Mouse (Mus musculus) intestine, embryonic 16.5 days (tissue): ENCODE results near the gene Lmo7. TPM values are rescaled to one million over a fixed set of nuclear protein-coding genes. Genes with fewer than 3 reads are reported as not detected.

Source experiments
- ATAC-seq: fragments of 200-750 bp; cut with Nextera tagmentation; 2 replicates; pipeline ENCODE4 v1.8.0; 2017; ENCODE audit warnings: moderate TSS enrichment, moderate library complexity
- H3K27ac ChIP-seq: fragments of 300-500 bp; sonication (generic); 2 replicates; pipeline ENCODE4 v1.5.1; 2014; ENCODE audit warnings: mild to moderate bottlenecking, low read length
- H3K27me3 ChIP-seq: fragments of 300-500 bp; sonication (generic); replicated peaks from 2 replicates; pipeline ENCODE4 v1.6.1; 2014; ENCODE audit warnings: low read length, control low read depth, mixed read lengths; ENCODE audit not compliant: control insufficient read depth, insufficient read depth
- H3K36me3 ChIP-seq: fragments of 300-500 bp; sonication (generic); 2 replicates; pipeline ENCODE4 v1.6.1; 2014; ENCODE audit warnings: low read length, control low read depth; ENCODE audit not compliant: control insufficient read depth, insufficient read depth
- H3K4me1 ChIP-seq: fragments of 300-500 bp; sonication (generic); 2 replicates; pipeline ENCODE4 v1.6.1; 2014; ENCODE audit warnings: low read length, control low read depth, mixed read lengths; ENCODE audit not compliant: control insufficient read depth, insufficient read depth
- H3K4me2 ChIP-seq: fragments of 300-500 bp; sonication (generic); 2 replicates; pipeline ENCODE4 v1.6.1; 2014; ENCODE audit warnings: low read depth, low read length, control low read depth
- H3K4me3 ChIP-seq: fragments of 300-500 bp; sonication (generic); 2 replicates; pipeline ENCODE4 v1.5.1; 2014; ENCODE audit warnings: mild to moderate bottlenecking, low read length
- H3K9ac ChIP-seq: fragments of 300-500 bp; sonication (generic); 2 replicates; pipeline ENCODE4 v1.6.1; 2014; ENCODE audit warnings: low read depth, low read length
- H3K9me3 ChIP-seq: fragments of 300-500 bp; sonication (generic); 2 replicates; pipeline ENCODE4 v1.6.1; 2016; ENCODE audit warnings: low read length, control low read depth; ENCODE audit not compliant: control insufficient read depth
- WGBS: fragments of 180-500 bp; shearing (Covaris S2); extraction: QIAGEN DNeasy Blood & Tissue Kit; methylation state at CpG from one replicate; pipeline ENCODE4 v1.1.7; 2014; 5-methylcytosine and 5-hydroxymethylcytosine counted together
- polyA plus RNA-seq: library from polyadenylated mRNA; unstranded; fragments of >200 nt; fragmentation: Nextera tagmentation; extraction: Ambion mirVana; gene quantifications from 2 replicates; pipeline ENCODE4 v1.2.1, GENCODE M21; 2015

The Lmo7 gene
- polyA plus RNA-seq, 1 experiment from 2014 or later, result 19.4 TPM

GRCm38 (mm10) chr14:101853207-101853606, 123.5 kb downstream of the Lmo7 start:
- Histone ChIP-seq H3K9ac (no peak overlapping the region), H3K4me3 (no peak overlapping the region), H3K4me1 (peaks cover 9% of the 10 kb centered on the region; the same call in 1 of the 2 replicates), H3K27ac (no peak overlapping the region), H3K27me3 (no peaks in the 10 kb centered on the region), H3K9me3 (no peaks in the 10 kb centered on the region), H3K36me3 (no peaks in the 10 kb centered on the region), H3K4me2 (no peak overlapping the region)
- WGBS, result 68% methylated on average over 1 of the region's 1 CpGs
- peak; percentile 50 for ATAC-seq

GRCm38 (mm10) chr14:101853722-101854121, 124.0 kb downstream of the Lmo7 start:
- 48% methylated on average over 4 of the region's 4 CpGs for WGBS
- Histone ChIP-seq H3K27ac (peak overlapping the region; percentile 80), H3K9me3 (no peaks in the 10 kb centered on the region)

GRCm38 (mm10) chr14:101854226-101854625, 124.5 kb downstream of the Lmo7 start:
- Histone ChIP-seq H3K9ac (no peak overlapping the region), H3K4me2 (0 out of 2 replicates have a peak overlapping the region, but pooled peaks have one; percentile 26), H3K4me3 (no peak overlapping the region), H3K27me3 (no peaks in the 10 kb centered on the region), H3K36me3 (no peaks in the 10 kb centered on the region), H3K4me1 (peaks cover 3% of the 10 kb centered on the region; the same call in 1 of the 2 replicates), H3K9me3 (no peaks in the 10 kb centered on the region), H3K27ac (peak overlapping the region; percentile 82)
- ATAC-seq, result peak; percentile 93
- WGBS, result 74% methylated on average over 3 of the region's 3 CpGs

More at GRCm38 (mm10) chr14:101853722-101854121, 124.0 kb downstream of the Lmo7 start:
- no peak overlapping the region for H3K4me3 ChIP-seq
- H3K4me2 ChIP-seq, result no peak overlapping the region
- ATAC-seq, result peak; percentile 95
- peaks cover 4% of the 10 kb centered on the region; the same call in 1 of the 2 replicates for H3K4me1 ChIP-seq
- no peak overlapping the region for H3K9ac ChIP-seq
- no peaks in the 10 kb centered on the region for H3K36me3 ChIP-seq
- no peaks in the 10 kb centered on the region for H3K27me3 ChIP-seq

- Histone ChIP-seq H3K4me2 (no peak overlapping the region), H3K27ac (no peak overlapping the region), H3K4me3 (no peak overlapping the region), H3K27me3 (no peaks in the 10 kb centered on the region), H3K4me1 (peaks cover 6% of the 10 kb centered on the region; the same call in 1 of the 2 replicates), H3K36me3 (no peaks in the 10 kb centered on the region), H3K9ac (no peak overlapping the region), H3K9me3 (no peaks in the 10 kb centered on the region)
- ATAC-seq, result no peak
- WGBS, result 63% methylated on average over 8 of the region's 8 CpGs
Observed at GRCm38 (mm10) chr14:101859305-101859886, 129.6 kb downstream of the Lmo7 start.

GRCm38 (mm10) chr14:101862088-101862487, 132.3 kb downstream of the Lmo7 start:
- H3K36me3 ChIP-seq, result no peaks in the 10 kb centered on the region
- H3K4me1 ChIP-seq, result 0 out of 2 replicates have a peak, but pooled peaks cover 3% of the 10 kb centered on the region
- H3K27ac ChIP-seq, result no peak overlapping the region
- WGBS, result 68% methylated on average over 3 of the region's 3 CpGs
- H3K4me3 ChIP-seq, result no peak overlapping the region
- no peak for ATAC-seq
- H3K4me2 ChIP-seq, result no peak overlapping the region
- no peaks in the 10 kb centered on the region for H3K27me3 ChIP-seq
- H3K9ac ChIP-seq, result no peak overlapping the region
- no peaks in the 10 kb centered on the region for H3K9me3 ChIP-seq

GRCm38 (mm10) chr14:101867071-101867733, 137.4 kb downstream of the Lmo7 start:
- Histone ChIP-seq H3K9me3 (no peaks in the 10 kb centered on the region), H3K4me3 (no peak overlapping the region), H3K9ac (no peak overlapping the region), H3K27ac (no peak overlapping the region), H3K27me3 (no peaks in the 10 kb centered on the region), H3K4me2 (no peak overlapping the region), H3K4me1 (peaks cover 22% of the 10 kb centered on the region), H3K36me3 (no peaks in the 10 kb centered on the region)
- no peak for ATAC-seq
- WGBS, result 70% methylated on average over 9 of the region's 10 CpGs

GRCm38 (mm10) chr14:101869145-101869544, 139.4 kb downstream of the Lmo7 start:
- peak overlapping the region; percentile 24; the same call in 1 of the 2 replicates for H3K27ac ChIP-seq
- 60% methylated on average over 6 of the region's 6 CpGs for WGBS
- ATAC-seq, result peak; percentile 63

GRCm38 (mm10) chr14:101869661-101870060, 139.9 kb downstream of the Lmo7 start:
- H3K36me3 ChIP-seq, result no peaks in the 10 kb centered on the region
- no peak for ATAC-seq
- H3K9me3 ChIP-seq, result no peaks in the 10 kb centered on the region
- H3K4me3 ChIP-seq, result no peak overlapping the region
- peaks cover 20% of the 10 kb centered on the region for H3K4me1 ChIP-seq
- H3K4me2 ChIP-seq, result no peak overlapping the region
- H3K9ac ChIP-seq, result no peak overlapping the region
- H3K27me3 ChIP-seq, result no peaks in the 10 kb centered on the region
- peak overlapping the region; percentile 35; the same call in 1 of the 2 replicates for H3K27ac ChIP-seq
- WGBS, result 61% methylated on average over 4 of the region's 4 CpGs

More at GRCm38 (mm10) chr14:101869145-101869544, 139.4 kb downstream of the Lmo7 start:
- Histone ChIP-seq H3K4me2 (no peak overlapping the region), H3K9me3 (no peaks in the 10 kb centered on the region), H3K36me3 (no peaks in the 10 kb centered on the region), H3K4me1 (peaks cover 20% of the 10 kb centered on the region), H3K9ac (no peak overlapping the region), H3K27me3 (no peaks in the 10 kb centered on the region), H3K4me3 (no peak overlapping the region)

GRCm38 (mm10) chr14:101870171-101870902, 140.6 kb downstream of the Lmo7 start:
- no peak overlapping the region for H3K9ac ChIP-seq
- WGBS, result 61% methylated on average over 9 of the region's 9 CpGs
- no peaks in the 10 kb centered on the region for H3K36me3 ChIP-seq
- peak overlapping the region; percentile 35; the same call in 1 of the 2 replicates for H3K27ac ChIP-seq
- no peaks in the 10 kb centered on the region for H3K27me3 ChIP-seq
- peaks cover 20% of the 10 kb centered on the region for H3K4me1 ChIP-seq
- no peak overlapping the region for H3K4me2 ChIP-seq
- ATAC-seq, result no peak
- H3K4me3 ChIP-seq, result no peak overlapping the region
- no peaks in the 10 kb centered on the region for H3K9me3 ChIP-seq
